Mouse (Mus musculus) kidney, adult 9 months (tissue): ENCODE results near the gene Erv3.

Experiments used
- DNase-seq: peaks from one replicate; pipeline ENCODE4 v3.0.0; 2022

Erv3 gene

GRCm38 (mm10) chr2:131859721-131860120, at the start of gene Erv3:
Gene Erv3, minus strand, starts transcription at chr2:131859747.
- no peak for DNase-seq

- no peak for DNase-seq
Measured at GRCm38 (mm10) chr2:131908906-131909305, 49.4 kb upstream of the Erv3 start.

- peak; percentile 83 for DNase-seq
Measured at GRCm38 (mm10) chr2:131908351-131908861, 48.9 kb upstream of the Erv3 start.

GRCm38 (mm10) chr2:131907311-131907710, 47.8 kb upstream of the Erv3 start:
- DNase-seq = no peak

GRCm38 (mm10) chr2:131906846-131907245, 47.3 kb upstream of the Erv3 start:
- DNase-seq = peak; percentile 68

- no peak for DNase-seq
Measured at GRCm38 (mm10) chr2:131906266-131906665, 46.7 kb upstream of the Erv3 start.

GRCm38 (mm10) chr2:131905776-131906175, 46.2 kb upstream of the Erv3 start:
- no peak for DNase-seq

GRCm38 (mm10) chr2:131905025-131905424, 45.5 kb upstream of the Erv3 start:
- DNase-seq = no peak

GRCm38 (mm10) chr2:131902867-131903266, 43.3 kb upstream of the Erv3 start:
- DNase-seq = no peak

GRCm38 (mm10) chr2:131902423-131902822, 42.9 kb upstream of the Erv3 start:
- DNase-seq = no peak

GRCm38 (mm10) chr2:131897336-131898109, 38.0 kb upstream of the Erv3 start:
- DNase-seq = no peak

- no peak for DNase-seq
Measured at GRCm38 (mm10) chr2:131896011-131896410, 36.5 kb upstream of the Erv3 start.

- DNase-seq = no peak
Measured at GRCm38 (mm10) chr2:131895106-131895505, 35.6 kb upstream of the Erv3 start.

- DNase-seq = no peak
Measured at GRCm38 (mm10) chr2:131892534-131892933, 33.0 kb upstream of the Erv3 start.

GRCm38 (mm10) chr2:131888233-131888632, 28.7 kb upstream of the Erv3 start:
- no peak for DNase-seq

GRCm38 (mm10) chr2:131886503-131887160, 27.1 kb upstream of the Erv3 start:
- DNase-seq = no peak

GRCm38 (mm10) chr2:131883136-131883535, 23.6 kb upstream of the Erv3 start:
- no peak for DNase-seq

GRCm38 (mm10) chr2:131881766-131882165, 22.2 kb upstream of the Erv3 start:
- peak; percentile 66 for DNase-seq

GRCm38 (mm10) chr2:131876551-131877265, 17.2 kb upstream of the Erv3 start:
- no peak for DNase-seq

- no peak for DNase-seq
Measured at GRCm38 (mm10) chr2:131873376-131873775, 13.8 kb upstream of the Erv3 start.

- no peak for DNase-seq
Measured at GRCm38 (mm10) chr2:131868983-131869382, 9.4 kb upstream of the Erv3 start.

GRCm38 (mm10) chr2:131866676-131867075, 7.1 kb upstream of the Erv3 start:
- no peak for DNase-seq

- DNase-seq = no peak
Measured at GRCm38 (mm10) chr2:131864262-131864796, 4.8 kb upstream of the Erv3 start.
